Mouse (Mus musculus) liver, adult (tissue): Measurements from ENCODE around the gene Gm4881.

Experiments used
- GATA4 ChIP-seq: IDR thresholded peaks from 2 replicates; pipeline ENCODE4 v1.6.1; 2014; ENCODE audit warnings: mild to moderate bottlenecking, low read length; ENCODE audit not compliant: insufficient replicate concordance

Gene Gm4881

DNA sequence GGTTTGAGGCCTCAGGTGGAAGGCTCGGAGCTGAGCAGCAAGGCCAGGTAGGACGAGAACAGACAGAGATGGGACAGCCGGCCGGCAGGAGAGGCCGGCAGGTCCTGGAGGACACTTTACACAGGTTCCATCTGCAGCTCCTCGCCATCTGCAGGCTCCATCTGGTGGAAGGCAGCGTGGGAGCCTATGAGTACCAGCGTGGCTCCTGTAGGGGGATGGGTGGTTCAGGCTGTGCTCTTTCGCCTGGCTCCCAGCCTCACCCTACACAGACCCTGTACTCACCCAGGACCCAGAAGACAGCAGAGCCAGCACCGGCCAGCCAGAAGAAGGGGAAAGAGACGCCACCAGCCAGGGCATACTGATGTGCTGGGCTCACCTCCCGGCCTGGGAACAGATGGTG is 25.5 kb upstream of the Gm4881 start:
- TF ChIP-seq GATA4 = no peak

- TF ChIP-seq GATA4 = no peak
Observed at GRCm38 (mm10) chr7:24968463-24968862, 24.2 kb upstream of the Gm4881 start.

DNA sequence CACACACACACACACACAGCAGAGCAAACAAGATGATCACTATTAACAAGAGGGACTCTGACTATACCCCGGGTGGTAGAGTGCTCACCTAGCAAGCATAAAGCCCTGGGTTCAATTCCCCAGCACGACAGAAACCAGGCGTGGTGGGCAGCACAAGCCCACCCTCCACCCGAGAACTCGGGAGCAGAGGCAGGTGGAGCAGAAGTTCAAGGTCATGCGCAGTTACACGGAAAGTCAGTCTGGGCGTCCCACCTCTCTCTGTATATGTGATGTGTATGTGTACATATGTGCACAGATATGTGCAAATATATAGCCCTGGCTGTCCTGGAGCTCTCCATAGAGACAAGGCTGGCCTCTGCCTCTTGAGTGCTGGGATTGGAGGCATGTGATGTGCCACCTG is 23.7 kb upstream of the Gm4881 start:
- no peak for TF ChIP-seq GATA4

GRCm38 (mm10) chr7:24964897-24965535 is 20.7 kb upstream of the Gm4881 start:
- TF ChIP-seq GATA4 = no peak

GRCm38 (mm10) chr7:24964288-24964687 is 20.0 kb upstream of the Gm4881 start:
- TF ChIP-seq GATA4 = no peak

GRCm38 (mm10) chr7:24955226-24955625 is 10.9 kb upstream of the Gm4881 start:
- TF ChIP-seq GATA4 = no peak

GRCm38 (mm10) chr7:24954450-24954849 is 10.2 kb upstream of the Gm4881 start:
- TF ChIP-seq GATA4 = no peak

DNA sequence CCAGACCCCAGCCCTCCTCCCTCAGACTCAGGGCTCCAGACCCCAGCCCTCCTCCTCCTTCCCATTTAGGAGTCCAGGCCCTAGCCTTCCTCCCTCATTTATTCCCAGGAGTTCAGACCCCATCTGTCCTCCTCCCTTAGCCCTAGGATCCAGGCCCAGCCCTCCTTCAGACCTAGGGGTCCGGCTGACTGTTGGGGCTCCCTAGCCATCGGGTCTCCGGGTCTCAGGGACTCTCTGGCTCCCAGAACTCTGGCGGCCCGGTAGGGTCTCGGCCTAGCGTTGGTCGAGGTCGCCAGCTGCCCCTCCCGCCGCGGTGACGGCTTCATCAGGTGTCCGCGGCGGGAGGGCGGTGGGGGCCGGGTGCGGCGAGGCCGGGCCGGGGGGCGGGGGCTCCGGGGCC is 9.7 kb upstream of the Gm4881 start:
- TF ChIP-seq GATA4 = no peak

- TF ChIP-seq GATA4 = no peak
Observed at GRCm38 (mm10) chr7:24949958-24950623, 5.8 kb upstream of the Gm4881 start.

GRCm38 (mm10) chr7:24948774-24949173 is 4.5 kb upstream of the Gm4881 start:
- no peak for TF ChIP-seq GATA4

- no peak for TF ChIP-seq GATA4
Observed at GRCm38 (mm10) chr7:24947316-24948048, 3.2 kb upstream of the Gm4881 start.

DNA sequence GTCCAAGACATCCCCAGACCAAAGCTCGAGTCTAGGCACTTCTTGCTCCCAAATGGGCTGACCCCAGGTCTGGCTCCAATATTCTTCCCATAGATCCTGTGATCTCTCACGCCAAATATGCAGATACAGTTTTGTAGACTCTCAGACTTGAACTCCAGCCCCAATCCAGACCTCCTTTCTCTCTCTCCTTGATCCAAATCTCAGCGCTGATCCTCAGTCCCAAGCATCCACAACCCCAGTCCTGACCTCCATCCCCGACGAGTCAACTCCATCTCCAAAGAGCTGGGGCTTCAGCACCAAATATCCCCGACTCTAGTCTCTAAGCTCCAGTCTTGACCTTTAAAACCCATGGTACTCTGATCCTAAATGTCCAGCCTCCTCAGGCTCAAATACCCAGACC is 653 bp downstream of the Gm4881 start:
- TF ChIP-seq GATA4 = no peak

- TF ChIP-seq GATA4 = no peak
Observed at GRCm38 (mm10) chr7:24931651-24932050, 12.6 kb downstream of the Gm4881 start.

GRCm38 (mm10) chr7:24930475-24930874 is 13.8 kb downstream of the Gm4881 start:
- TF ChIP-seq GATA4 = no peak

DNA sequence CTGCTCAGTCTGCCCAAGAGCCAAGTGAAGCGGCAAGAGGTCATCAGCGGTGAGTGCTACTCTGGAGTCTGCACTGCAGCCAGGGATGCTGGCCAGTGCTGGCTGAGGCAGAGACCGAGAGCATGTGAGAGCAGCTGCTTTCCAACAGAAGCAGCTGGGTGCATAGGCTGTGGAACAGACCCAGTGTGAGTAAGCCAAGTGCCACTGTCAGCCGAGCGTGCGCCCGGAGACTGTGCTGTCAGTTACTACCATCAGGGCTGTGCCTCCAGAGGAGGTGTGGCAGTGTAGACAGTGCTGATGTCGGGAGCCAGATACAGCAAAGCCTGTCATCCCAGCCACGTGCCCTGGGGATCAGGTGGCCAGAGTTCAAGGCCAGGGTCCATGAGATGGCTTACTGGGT is 24.6 kb downstream of the Gm4881 start:
- TF ChIP-seq GATA4 = no peak

DNA sequence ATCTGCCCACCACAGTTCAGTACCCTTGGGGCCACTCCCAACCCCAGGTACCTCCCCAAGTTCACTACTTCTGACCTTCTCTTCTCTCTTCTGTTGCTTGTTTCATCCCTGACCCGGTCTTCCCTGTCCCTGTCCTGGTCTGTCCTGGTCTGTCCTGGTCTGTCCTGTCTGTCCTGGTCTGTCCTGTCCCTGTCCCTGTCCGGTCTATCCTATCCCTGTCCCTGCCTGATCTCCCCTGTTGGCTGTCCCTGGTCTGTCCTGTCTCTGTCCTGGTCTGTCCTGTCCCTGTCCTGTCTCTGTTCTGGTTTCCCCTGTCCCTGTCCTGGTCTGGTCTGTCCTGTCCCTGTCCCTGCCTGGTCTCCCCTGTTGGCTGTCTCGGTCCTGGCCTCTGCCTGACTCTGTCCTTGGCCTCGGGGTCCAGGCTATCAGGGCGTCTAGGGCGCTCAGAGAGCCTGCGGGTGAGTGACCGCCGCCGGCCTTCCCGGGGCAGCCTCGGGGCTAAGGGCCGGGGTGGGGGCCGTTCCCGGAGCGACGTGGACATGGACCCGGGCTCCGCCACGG is 25.5 kb downstream of the Gm4881 start:
- no peak for TF ChIP-seq GATA4

DNA sequence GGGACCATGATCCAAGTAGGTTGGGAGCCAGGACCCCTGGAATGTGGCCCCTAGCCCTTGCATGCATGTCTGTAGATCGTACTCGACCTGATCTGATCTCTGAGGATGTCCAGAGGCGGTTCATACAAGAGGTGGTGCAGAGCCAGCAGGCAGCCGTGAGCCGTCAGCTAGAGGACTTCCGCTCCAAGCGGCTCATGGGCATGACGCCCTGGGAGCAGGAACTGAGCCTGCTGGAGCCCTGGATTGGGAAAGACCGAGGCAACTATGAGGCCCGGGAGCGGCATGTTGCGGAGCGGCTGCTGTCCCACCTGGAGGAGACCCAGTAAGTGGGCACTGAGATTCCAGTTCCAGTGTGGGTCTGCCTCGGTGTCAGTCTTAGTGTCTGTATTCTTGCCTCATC is 31.8 kb downstream of the Gm4881 start:
- TF ChIP-seq GATA4 = no peak
